Mouse (Mus musculus) testis, adult 2 months (tissue): ENCODE results near the gene Lrrc28.

Experiments
- CTCF ChIP-seq: fragments of 200-500 bp; IDR thresholded peaks from 2 replicates; pipeline ENCODE4 v1.5.1; 2012; ENCODE audit warnings: low read depth, mild to moderate bottlenecking, inconsistent platforms, low read length, moderate library complexity; ENCODE audit not compliant: control insufficient read depth, insufficient read depth, insufficient replicate concordance
- POLR2A ChIP-seq: fragments of 200-500 bp; IDR thresholded peaks from 2 replicates; pipeline ENCODE4 v1.6.1; 2012; ENCODE audit warnings: low read depth, mild to moderate bottlenecking, inconsistent platforms, low read length, moderate library complexity; ENCODE audit not compliant: control insufficient read depth

- TF ChIP-seq POLR2A (no peak), CTCF (no peak)
These were observed 86.8 kb downstream of the Lrrc28 start for GRCm38 (mm10) chr7:67558230-67558629.
